Mouse (Mus musculus): ENCODE measurements at regions not wholly inside any gene's neighbourhood (a gene's known extent, or its start where the extent isn't known, plus 50 kb on each side); places are given as distances from the start of the nearest gene placed in this dataset.

GRCm38 (mm10) chr9:88221276-88221675 lies 105.7 kb upstream of the Nt5e start:
- no peak for DNase-seq (ENCODE audit: low read depth, low spot score)

GRCm38 (mm10) chr9:88221850-88222353 lies 105.1 kb upstream of the Nt5e start:
- DNase-seq (ENCODE audit: low read depth, low spot score): peak; percentile 87

GRCm38 (mm10) chr9:88237126-88237525 lies 89.9 kb upstream of the Nt5e start:
- DNase-seq (ENCODE audit: low read depth, low spot score): no peak

GRCm38 (mm10) chr9:88238346-88238745 lies 88.7 kb upstream of the Nt5e start:
- no peak for DNase-seq (ENCODE audit: low read depth, low spot score)

- no peak for DNase-seq (ENCODE audit: low read depth, low spot score)
These were observed 86.3 kb upstream of the Nt5e start for GRCm38 (mm10) chr9:88240740-88241139.

GRCm38 (mm10) chr9:88241203-88241995 lies 85.6 kb upstream of the Nt5e start:
- peak; percentile 93 for DNase-seq (ENCODE audit: low read depth, low spot score)

- no peak for DNase-seq (ENCODE audit: low read depth, low spot score)
These were observed 84.5 kb upstream of the Nt5e start for GRCm38 (mm10) chr9:88242530-88242929.

GRCm38 (mm10) chr9:88244492-88244891 lies 82.5 kb upstream of the Nt5e start:
- DNase-seq (ENCODE audit: low read depth, low spot score): no peak

GRCm38 (mm10) chr9:88255948-88256347 lies 71.0 kb upstream of the Nt5e start:
- no peak for DNase-seq (ENCODE audit: low read depth, low spot score)

GRCm38 (mm10) chr9:88259627-88260026 lies 67.4 kb upstream of the Nt5e start:
- DNase-seq (ENCODE audit: low read depth, low spot score): peak; percentile 93

- DNase-seq (ENCODE audit: low read depth, low spot score): peak; percentile 18
These were observed 66.8 kb upstream of the Nt5e start for GRCm38 (mm10) chr9:88260072-88260635.

- DNase-seq (ENCODE audit: low read depth, low spot score): no peak
These were observed 64.5 kb upstream of the Nt5e start for GRCm38 (mm10) chr9:88262461-88262860.

GRCm38 (mm10) chr9:88266346-88266745 lies 60.7 kb upstream of the Nt5e start:
- DNase-seq (ENCODE audit: low read depth, low spot score): peak; percentile 88

GRCm38 (mm10) chr9:88268811-88269210 lies 58.2 kb upstream of the Nt5e start:
- no peak for DNase-seq (ENCODE audit: low read depth, low spot score)

GRCm38 (mm10) chr9:88269216-88269615 lies 57.8 kb upstream of the Nt5e start:
- no peak for DNase-seq (ENCODE audit: low read depth, low spot score)

GRCm38 (mm10) chr9:88270836-88271235 lies 56.2 kb upstream of the Nt5e start:
- no peak for DNase-seq (ENCODE audit: low read depth, low spot score)

- peak; percentile 47 for DNase-seq (ENCODE audit: low read depth, low spot score)
These were observed 53.7 kb upstream of the Nt5e start for GRCm38 (mm10) chr9:88273304-88273703.

- peak; percentile 98 for DNase-seq (ENCODE audit: low read depth, low spot score)
These were observed 53.0 kb upstream of the Nt5e start for GRCm38 (mm10) chr9:88274040-88274439.

- DNase-seq (ENCODE audit: low read depth, low spot score): no peak
These were observed 52.2 kb upstream of the Nt5e start for GRCm38 (mm10) chr9:88274681-88275336.

GRCm38 (mm10) chr9:88276023-88276568 lies 50.9 kb upstream of the Nt5e start:
- DNase-seq (ENCODE audit: low read depth, low spot score): peak; percentile 24

GRCm38 (mm10) chr9:88277031-88277430 lies 50.0 kb upstream of the Nt5e start:
- peak; percentile 95 for DNase-seq (ENCODE audit: low read depth, low spot score)
